Mouse (Mus musculus): Measurements from ENCODE around the gene Chst15. TPM values are rescaled to one million over a fixed set of nuclear protein-coding genes. Genes with fewer than 3 reads are reported as not detected.

Gene Chst15
- polyA plus RNA-seq, 1 experiment from 2014 or later, result 24.4 TPM

GRCm38 (mm10) chr7:132306671-132307412 is 10.2 kb downstream of the Chst15 start:
- Histone ChIP-seq H3K4me3 (no peak overlapping the region), H3K27me3 (no peaks in the 10 kb centered on the region), H3K9me3 (no peaks in the 10 kb centered on the region), H3K36me3 (0 out of 2 replicates have a peak, but pooled peaks cover 2% of the 10 kb centered on the region), H3K4me1 (replicated peaks) (peaks cover 42% of the 10 kb centered on the region), H3K4me2 (no peak overlapping the region), H3K27ac (no peak overlapping the region), H3K9ac (no peak overlapping the region)
- 96% methylated on average over 8 of the region's 8 CpGs for WGBS
- no peak for ATAC-seq (ENCODE audit: low FRiP score)

- ATAC-seq (ENCODE audit: low FRiP score), result no peak
- Histone ChIP-seq H3K27me3 (no peaks in the 10 kb centered on the region), H3K27ac (peak overlapping the region; percentile 40; the same call in 1 of the 2 replicates), H3K4me2 (no peak overlapping the region), H3K36me3 (0 out of 2 replicates have a peak, but pooled peaks cover 2% of the 10 kb centered on the region), H3K4me3 (no peak overlapping the region), H3K9me3 (no peaks in the 10 kb centered on the region), H3K9ac (no peak overlapping the region), H3K4me1 (replicated peaks) (peaks cover 49% of the 10 kb centered on the region)
- 73% methylated on average over 5 of the region's 5 CpGs for WGBS
These were observed 11.3 kb downstream of the Chst15 start for GRCm38 (mm10) chr7:132305492-132306375.

GRCm38 (mm10) chr7:132304424-132305085 is 12.5 kb downstream of the Chst15 start:
- Histone ChIP-seq H3K9ac (no peak overlapping the region), H3K36me3 (0 out of 2 replicates have a peak, but pooled peaks cover 2% of the 10 kb centered on the region), H3K9me3 (no peaks in the 10 kb centered on the region), H3K4me3 (no peak overlapping the region), H3K4me2 (no peak overlapping the region), H3K27me3 (no peaks in the 10 kb centered on the region), H3K27ac (peak overlapping the region; percentile 69; the same call in 1 of the 2 replicates), H3K4me1 (replicated peaks) (peaks cover 49% of the 10 kb centered on the region)
- 68% methylated on average over 8 of the region's 8 CpGs for WGBS
- no peak for ATAC-seq (ENCODE audit: low FRiP score)

GRCm38 (mm10) chr7:132303988-132304387 is 13.0 kb downstream of the Chst15 start:
- H3K4me1 ChIP-seq (replicated peaks), result peaks cover 54% of the 10 kb centered on the region
- no peak overlapping the region for H3K4me2 ChIP-seq
- 82% methylated on average over 7 of the region's 7 CpGs for WGBS
- no peak overlapping the region for H3K9ac ChIP-seq
- H3K27ac ChIP-seq, result no peak overlapping the region
- no peaks in the 10 kb centered on the region for H3K27me3 ChIP-seq
- no peak for ATAC-seq (ENCODE audit: low FRiP score)
- H3K36me3 ChIP-seq, result 0 out of 2 replicates have a peak, but pooled peaks cover 2% of the 10 kb centered on the region
- no peaks in the 10 kb centered on the region for H3K9me3 ChIP-seq
- H3K4me3 ChIP-seq, result no peak overlapping the region

GRCm38 (mm10) chr7:132302508-132303241 is 14.4 kb downstream of the Chst15 start:
- Histone ChIP-seq H3K27ac (no peak overlapping the region), H3K36me3 (0 out of 2 replicates have a peak, but pooled peaks cover 2% of the 10 kb centered on the region), H3K4me1 (replicated peaks) (peaks cover 63% of the 10 kb centered on the region), H3K4me3 (no peak overlapping the region), H3K4me2 (no peak overlapping the region), H3K9ac (no peak overlapping the region), H3K9me3 (no peaks in the 10 kb centered on the region), H3K27me3 (no peaks in the 10 kb centered on the region)
- ATAC-seq (ENCODE audit: low FRiP score), result no peak
- 78% methylated on average over 8 of the region's 8 CpGs for WGBS

GRCm38 (mm10) chr7:132299661-132300210 is 17.3 kb downstream of the Chst15 start:
- H3K36me3 ChIP-seq, result no peaks in the 10 kb centered on the region
- H3K4me2 ChIP-seq, result no peak overlapping the region
- ATAC-seq (ENCODE audit: low FRiP score), result no peak
- H3K27me3 ChIP-seq, result no peaks in the 10 kb centered on the region
- H3K4me1 ChIP-seq (replicated peaks), result peaks cover 57% of the 10 kb centered on the region
- no peak overlapping the region for H3K27ac ChIP-seq
- 65% methylated on average over 5 of the region's 5 CpGs for WGBS
- H3K4me3 ChIP-seq, result no peak overlapping the region
- H3K9me3 ChIP-seq, result no peaks in the 10 kb centered on the region
- no peak overlapping the region for H3K9ac ChIP-seq

GRCm38 (mm10) chr7:132298412-132298990 is 18.5 kb downstream of the Chst15 start:
- Histone ChIP-seq H3K27me3 (no peaks in the 10 kb centered on the region), H3K27ac (peak overlapping the region; percentile 73), H3K4me2 (no peak overlapping the region), H3K4me1 (replicated peaks) (peaks cover 51% of the 10 kb centered on the region), H3K36me3 (no peaks in the 10 kb centered on the region), H3K9ac (no peak overlapping the region), H3K9me3 (no peaks in the 10 kb centered on the region), H3K4me3 (no peak overlapping the region)
- WGBS, result 71% methylated on average over 7 of the region's 7 CpGs
- no peak for ATAC-seq (ENCODE audit: low FRiP score)

GRCm38 (mm10) chr7:132296661-132297443 is 20.2 kb downstream of the Chst15 start:
- 81% methylated on average over 4 of the region's 4 CpGs for WGBS
- Histone ChIP-seq H3K9me3 (no peaks in the 10 kb centered on the region), H3K4me3 (no peak overlapping the region), H3K4me2 (no peak overlapping the region), H3K27me3 (no peaks in the 10 kb centered on the region), H3K36me3 (no peaks in the 10 kb centered on the region), H3K27ac (no peak overlapping the region), H3K4me1 (replicated peaks) (peaks cover 36% of the 10 kb centered on the region), H3K9ac (no peak overlapping the region)
- ATAC-seq (ENCODE audit: low FRiP score), result no peak

- peaks cover 29% of the 10 kb centered on the region for H3K4me1 ChIP-seq (replicated peaks)
- no peaks in the 10 kb centered on the region for H3K27me3 ChIP-seq
- 76% methylated on average over 3 of the region's 3 CpGs for whole genome bisulfite sequencing
- no peak overlapping the region for H3K9ac ChIP-seq
- no peaks in the 10 kb centered on the region for H3K36me3 ChIP-seq
- no peak overlapping the region for H3K4me2 ChIP-seq
- no peak overlapping the region for H3K4me3 ChIP-seq
- H3K9me3 ChIP-seq, result no peaks in the 10 kb centered on the region
- ATAC-seq (ENCODE audit: low FRiP score), result no peak
- no peak overlapping the region for H3K27ac ChIP-seq
These were observed 20.9 kb downstream of the Chst15 start for GRCm38 (mm10) chr7:132296132-132296531.

- no peak overlapping the region for H3K4me2 ChIP-seq
- peaks cover 63% of the 10 kb centered on the region for H3K4me1 ChIP-seq (replicated peaks)
- no peaks in the 10 kb centered on the region for H3K9me3 ChIP-seq
- H3K9ac ChIP-seq, result no peak overlapping the region
- WGBS, result 72% methylated on average over 3 of the region's 3 CpGs
- no peaks in the 10 kb centered on the region for H3K36me3 ChIP-seq
- no peak for ATAC-seq (ENCODE audit: low FRiP score)
- no peak overlapping the region for H3K4me3 ChIP-seq
- no peaks in the 10 kb centered on the region for H3K27me3 ChIP-seq
- peak overlapping the region; percentile 55 for H3K27ac ChIP-seq
These were observed 29.7 kb downstream of the Chst15 start for GRCm38 (mm10) chr7:132287340-132287664.
